Mouse (Mus musculus): ENCODE data around the gene Rfx5. TPM values are rescaled to one million over a fixed set of nuclear protein-coding genes. Genes with fewer than 3 reads are reported as not detected.
A peak's percentile ranks its signal among the peaks of the same experiment; 100 is the strongest.

Rfx5 gene
- polyA plus RNA-seq, 1 experiment: 31.8 TPM

DNA sequence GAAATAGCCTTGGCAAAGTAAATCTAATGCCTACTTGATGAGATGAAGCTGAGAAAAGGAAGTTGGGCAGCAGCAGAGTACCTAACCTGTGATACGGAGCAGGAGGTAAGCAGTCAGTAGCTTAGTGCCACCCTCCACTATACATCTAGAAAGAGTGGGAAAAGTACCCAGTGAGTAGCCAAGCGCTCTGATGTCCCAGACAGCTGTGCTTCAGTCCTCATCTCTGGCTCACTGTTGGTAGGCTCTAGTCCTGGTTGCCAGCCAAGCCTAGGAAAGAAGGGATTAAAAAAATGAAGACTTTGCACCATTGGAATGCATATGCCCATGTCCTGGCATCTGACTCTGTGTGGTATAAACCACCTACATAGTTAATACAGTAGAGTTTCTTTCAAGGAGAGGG lies 31.6 kb downstream of the Rfx5 start:
- DNase-seq (ENCODE audit: extremely low spot score in 1 of 2, low spot score in 1 of 2): no peak

DNA sequence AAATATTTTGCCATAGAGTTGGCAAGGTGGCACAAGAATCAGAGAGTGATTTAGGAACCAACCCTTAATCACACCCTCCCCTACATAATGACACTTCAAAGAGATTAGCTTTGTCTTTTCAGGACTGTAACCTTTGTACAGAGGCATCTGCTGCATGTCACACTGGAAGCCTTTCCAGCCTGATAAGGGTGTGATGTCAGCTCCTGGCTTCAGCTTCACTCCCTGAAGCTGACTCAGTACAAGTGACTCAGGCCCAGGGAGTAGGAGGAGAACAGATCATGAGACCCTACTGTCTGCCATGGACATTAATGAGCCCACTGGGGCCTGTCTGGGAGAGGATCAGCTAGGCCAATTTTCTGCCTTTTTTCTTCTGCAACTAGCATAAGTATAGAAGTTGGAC lies 33.7 kb downstream of the Rfx5 start:
- peak in 1 of 2 experiments; percentile 52 for DNase-seq (ENCODE audit: extremely low spot score in 1 of 2, low spot score in 1 of 2)

DNA sequence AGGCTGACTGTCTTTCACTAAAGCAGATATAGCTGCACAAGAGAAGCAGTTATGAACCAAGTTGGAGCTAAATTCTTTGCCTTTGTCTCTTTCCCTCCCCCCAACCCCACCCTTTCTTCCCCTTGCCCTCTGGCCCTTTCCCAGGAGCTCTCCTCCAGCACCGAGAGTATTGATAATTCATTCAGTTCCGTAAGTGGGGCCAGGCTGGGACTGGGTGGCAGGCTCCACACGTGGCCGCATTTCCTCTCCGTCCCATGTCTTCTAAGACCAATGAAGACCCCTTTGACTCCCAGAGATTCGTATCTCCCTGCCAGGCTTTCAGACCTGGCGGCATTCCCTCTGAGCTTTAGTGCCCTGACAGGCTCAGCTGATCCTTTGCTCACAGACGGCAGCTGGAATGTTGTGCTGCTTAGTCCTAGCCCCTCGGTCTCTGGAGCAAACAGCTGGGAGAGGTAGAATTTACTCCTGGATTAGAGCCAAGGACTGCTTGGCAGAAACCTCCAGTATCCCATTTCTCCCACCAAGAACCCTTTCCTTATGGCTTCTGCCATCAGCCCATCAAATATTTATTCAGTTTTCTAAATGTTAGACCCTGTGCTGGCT lies 35.4 kb downstream of the Rfx5 start:
- DNase-seq (ENCODE audit: extremely low spot score in 1 of 2, low spot score in 1 of 2): no peak

DNA sequence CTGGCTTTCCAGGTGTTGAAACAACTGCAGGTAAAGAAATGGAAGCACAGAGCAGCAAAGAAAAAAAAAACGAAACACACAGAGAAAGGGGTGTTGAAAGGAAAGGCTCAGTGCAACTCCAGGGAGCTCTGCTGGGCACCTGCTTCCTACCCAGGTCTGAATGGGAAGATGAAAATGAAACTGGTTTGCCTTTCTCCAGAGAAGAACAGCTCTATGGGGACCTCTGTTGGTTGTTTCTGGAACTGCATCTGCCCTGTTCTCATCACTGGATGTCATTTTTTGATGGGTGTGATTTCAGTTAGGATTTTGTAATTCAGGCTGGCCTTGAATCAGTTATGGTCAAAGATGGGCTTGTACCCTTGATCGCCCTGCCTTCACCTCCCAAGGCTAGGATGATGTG lies 43.1 kb downstream of the Rfx5 start:
- DNase-seq (ENCODE audit: extremely low spot score in 1 of 2, low spot score in 1 of 2): peak in 1 of 2 experiments; percentile 94

DNA sequence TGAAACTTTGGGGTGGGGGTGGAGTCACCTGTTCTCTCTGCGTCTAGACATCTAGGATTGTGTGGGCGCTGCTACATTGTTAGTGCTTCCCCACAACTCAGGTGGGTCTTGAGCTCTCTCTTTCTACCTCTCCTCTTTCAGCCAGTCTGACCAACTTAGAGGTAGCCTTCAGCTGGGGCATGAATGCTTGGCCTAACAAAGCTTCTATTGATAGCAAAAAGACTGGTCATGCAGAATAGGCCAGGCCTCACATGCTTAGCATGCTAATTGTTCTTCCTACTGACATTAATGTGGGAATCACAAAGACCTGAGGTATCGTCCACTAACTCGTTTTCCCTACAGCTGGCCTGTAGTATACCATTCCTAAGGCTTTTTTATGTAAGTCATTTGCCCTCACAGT lies 48.7 kb downstream of the Rfx5 start:
- DNase-seq (ENCODE audit: extremely low spot score in 1 of 2, low spot score in 1 of 2): no peak

DNA sequence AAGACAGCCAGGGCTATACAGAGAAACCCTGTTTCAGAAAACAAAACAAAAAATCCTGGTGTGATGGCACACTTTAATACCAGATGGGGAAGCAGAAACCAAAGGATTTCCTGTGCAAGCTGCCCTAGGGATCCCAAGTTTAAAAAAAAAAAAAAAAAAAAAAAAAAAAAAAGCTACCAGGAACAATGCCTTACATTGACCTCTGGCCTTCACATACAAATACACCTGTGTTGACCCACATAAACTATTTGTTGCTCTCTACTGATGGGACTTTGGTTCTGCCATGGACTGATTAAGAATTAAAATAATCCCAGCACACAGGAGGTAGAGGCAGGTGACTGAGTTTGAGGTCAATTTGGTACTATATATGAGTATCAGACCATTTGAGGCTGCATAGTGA lies 49.4 kb downstream of the Rfx5 start:
- DNase-seq (ENCODE audit: extremely low spot score in 1 of 2, low spot score in 1 of 2): no peak

DNA sequence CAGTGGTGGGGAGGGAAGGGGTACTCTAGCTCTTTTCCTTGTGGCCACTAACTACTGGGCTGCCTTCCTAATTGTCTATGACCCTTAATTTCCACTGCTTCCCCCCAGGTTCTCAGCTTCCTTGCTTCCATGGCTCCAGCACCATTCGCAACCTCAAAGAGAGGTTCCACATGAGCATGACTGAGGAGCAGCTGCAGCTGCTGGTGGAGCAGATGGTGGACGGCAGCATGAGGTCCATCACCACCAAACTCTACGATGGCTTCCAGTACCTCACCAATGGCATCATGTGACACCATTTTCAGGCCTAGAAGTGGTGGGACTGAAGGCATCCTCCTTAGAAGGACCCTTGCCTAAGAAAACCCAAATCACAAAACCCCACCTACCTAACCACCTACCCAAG lies 51.8 kb downstream of the Rfx5 start:
- no peak for DNase-seq (ENCODE audit: extremely low spot score in 1 of 2, low spot score in 1 of 2)

DNA sequence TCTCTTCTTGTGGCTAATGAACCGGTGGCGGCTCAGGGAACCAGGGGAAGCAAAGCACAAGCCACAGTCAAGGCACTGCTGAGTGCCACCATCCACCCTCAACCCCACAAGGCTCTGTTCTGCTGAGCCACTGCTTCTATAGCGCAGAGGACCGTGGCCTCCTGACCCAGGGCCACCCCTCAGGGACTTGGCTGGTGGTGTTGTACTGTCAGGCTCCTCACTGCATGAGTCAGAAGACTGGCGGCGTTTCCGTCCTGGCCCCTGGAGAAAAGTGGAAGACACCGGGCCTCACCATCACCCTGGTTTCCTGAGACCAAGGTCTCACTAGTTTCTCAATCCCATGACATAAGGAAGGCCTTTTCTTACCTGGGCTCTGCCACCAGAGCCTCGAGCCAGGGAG lies 53.8 kb downstream of the Rfx5 start:
- no peak for DNase-seq (ENCODE audit: extremely low spot score in 1 of 2, low spot score in 1 of 2)

DNA sequence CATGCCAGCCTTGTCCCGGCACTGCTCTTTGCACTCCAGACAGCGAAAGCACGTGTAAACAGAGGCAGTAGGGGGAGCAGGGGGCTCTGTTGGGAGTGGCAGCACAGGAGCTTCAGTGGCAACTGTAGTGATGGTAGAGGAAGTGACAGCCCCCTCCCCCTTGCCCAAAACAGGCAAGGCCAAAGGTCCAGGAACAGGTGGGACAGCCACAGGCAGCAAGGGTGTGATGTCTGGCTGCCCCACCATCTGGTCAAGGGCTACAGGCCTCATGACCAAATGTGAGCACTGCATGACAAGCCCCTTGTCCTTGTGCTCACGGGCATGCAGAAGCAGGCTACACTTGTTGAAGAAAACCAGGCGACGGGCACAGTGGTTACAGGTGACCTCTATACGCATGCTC lies 56.5 kb downstream of the Rfx5 start:
- DNase-seq (ENCODE audit: extremely low spot score in 1 of 2, low spot score in 1 of 2): no peak

Other genes starting within 250 kb of the Rfx5 start
- 2.6 and 3.7 TPM in 2 replicates for gene Cgn, start 167.6 kb upstream of the Rfx5 start, polyA plus RNA-seq (2012; rRNA removed)
- gene Pogz, start 116.5 kb upstream of the Rfx5 start, polyA plus RNA-seq (2012; rRNA removed): 42.6 and 47.6 TPM in 2 replicates
- 245 and 253 TPM in 2 replicates for gene Psmb4, start 67.1 kb upstream of the Rfx5 start, polyA plus RNA-seq (2012; rRNA removed)
- gene Selenbp1, start 21.0 kb upstream of the Rfx5 start, polyA plus RNA-seq (2012; rRNA removed): 13.9 and 14.5 TPM in 2 replicates
- gene Pi4kb, start 20.7 kb downstream of the Rfx5 start, polyA plus RNA-seq (2012; rRNA removed): 58.9 and 64.4 TPM in 2 replicates
- gene Zfp687, start 61.4 kb downstream of the Rfx5 start, polyA plus RNA-seq (2012; rRNA removed): 18.4 and 20.9 TPM in 2 replicates
- 219 and 229 TPM in 2 replicates for gene Psmd4, start 88.5 kb downstream of the Rfx5 start, polyA plus RNA-seq (2012; rRNA removed)
- gene Pip5k1a, start 152.9 kb downstream of the Rfx5 start, polyA plus RNA-seq (2012; rRNA removed): 41.6 and 42.0 TPM in 2 replicates
- 58.0 and 60.9 TPM in 2 replicates for gene Vps72, start 156.9 kb downstream of the Rfx5 start, polyA plus RNA-seq (2012; rRNA removed)
- 0.98 and 2.4 TPM in 2 replicates for gene Tmod4, start 170.4 kb downstream of the Rfx5 start, polyA plus RNA-seq (2012; rRNA removed)
- gene Scnm1, start 179.9 kb downstream of the Rfx5 start, polyA plus RNA-seq (2012; rRNA removed): 118 and 124 TPM in 2 replicates
- gene Lysmd1, start 180.0 kb downstream of the Rfx5 start, polyA plus RNA-seq (2012; rRNA removed): 20.2 and 21.2 TPM in 2 replicates
- gene Tnfaip8l2, start 188.3 kb downstream of the Rfx5 start, polyA plus RNA-seq (2012; rRNA removed): 4.0 and 5.9 TPM in 2 replicates
- 34.6 and 35.8 TPM in 2 replicates for gene Sema6c, start 206.4 kb downstream of the Rfx5 start, polyA plus RNA-seq (2012; rRNA removed)

All from frontal cortex, adult 2 months (tissue).